Mouse (Mus musculus) embryonic facial prominence, embryonic 10.5 days (tissue): ENCODE data around the gene Sgcd. TPM values are rescaled to one million over a fixed set of nuclear protein-coding genes. Genes with fewer than 3 reads are reported as not detected.

ENCODE experiments used
- DNase-seq: peaks from one replicate; pipeline ENCODE4 v3.0.0-alpha.2; 2017; ENCODE audit warnings: low spot score
- H3K27ac ChIP-seq: fragments of 300-500 bp; sonication (generic); replicated peaks from 2 replicates; pipeline ENCODE4 v1.5.1; 2016; ENCODE audit warnings: mild to moderate bottlenecking
- H3K27me3 ChIP-seq: fragments of 300-500 bp; sonication (generic); replicated peaks from 2 replicates; pipeline ENCODE4 v1.6.1; 2016; ENCODE audit warnings: low read depth, mild to moderate bottlenecking; ENCODE audit not compliant: poor library complexity, severe bottlenecking
- H3K36me3 ChIP-seq: fragments of 300-500 bp; sonication (generic); replicated peaks from 2 replicates; pipeline ENCODE4 v1.6.1; 2016; ENCODE audit warnings: mild to moderate bottlenecking, moderate library complexity
- H3K4me1 ChIP-seq: fragments of 300-500 bp; sonication (generic); 2 replicates; pipeline ENCODE4 v1.6.1; 2016
- H3K4me3 ChIP-seq: fragments of 300-500 bp; sonication (generic); 2 replicates; pipeline ENCODE4 v1.5.1; 2016; ENCODE audit warnings: mild to moderate bottlenecking, moderate library complexity
- H3K9me3 ChIP-seq: fragments of 300-500 bp; sonication (generic); 2 replicates; pipeline ENCODE4 v1.6.1; 2016; ENCODE audit warnings: mild to moderate bottlenecking
- WGBS: fragments of 180-500 bp; shearing (Covaris S2); methylation state at CpG from one replicate; pipeline ENCODE4 v1.1.7; 2016; 5-methylcytosine and 5-hydroxymethylcytosine counted together
- polyA plus RNA-seq: library from polyadenylated mRNA; unstranded; fragments of >200 nt; fragmentation: Nextera tagmentation; extraction: Ambion mirVana; gene quantifications from 2 replicates; pipeline ENCODE4 v1.2.1, GENCODE M21; 2016

Sgcd gene
- polyA plus RNA-seq, 1 experiment from 2014 or later: 5.8 TPM

DNA sequence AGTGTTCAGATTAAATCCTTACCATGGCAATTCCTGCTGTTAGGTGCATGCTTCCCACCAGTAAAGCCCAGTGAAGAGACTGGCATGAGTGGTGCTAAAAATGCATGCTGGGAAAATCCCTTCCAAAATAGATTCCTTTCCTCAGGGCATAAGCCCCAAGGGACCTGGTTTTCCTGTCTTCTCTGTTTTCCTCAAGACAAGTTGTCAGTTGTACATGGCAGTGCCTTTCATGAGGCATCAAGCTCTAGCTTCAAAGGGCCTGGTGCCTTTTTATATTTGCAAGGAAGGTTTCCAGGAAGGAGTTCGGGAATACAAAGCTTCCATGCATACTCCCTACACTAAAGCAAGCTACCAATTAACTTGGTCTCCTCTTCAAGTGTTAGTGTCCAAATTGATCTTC lies 782.3 kb downstream of the Sgcd start:
- H3K9me3 ChIP-seq: no peaks in the 10 kb centered on the region
- no peak overlapping the region for H3K4me3 ChIP-seq
- DNase-seq: no peak
- H3K27ac ChIP-seq: no peak overlapping the region
- 0 out of 2 replicates have a peak, but pooled peaks cover 4% of the 10 kb centered on the region for H3K4me1 ChIP-seq
- no peaks in the 10 kb centered on the region for H3K27me3 ChIP-seq
- no peaks in the 10 kb centered on the region for H3K36me3 ChIP-seq
- 54% methylated on average over 1 of the region's 1 CpGs for WGBS

DNA sequence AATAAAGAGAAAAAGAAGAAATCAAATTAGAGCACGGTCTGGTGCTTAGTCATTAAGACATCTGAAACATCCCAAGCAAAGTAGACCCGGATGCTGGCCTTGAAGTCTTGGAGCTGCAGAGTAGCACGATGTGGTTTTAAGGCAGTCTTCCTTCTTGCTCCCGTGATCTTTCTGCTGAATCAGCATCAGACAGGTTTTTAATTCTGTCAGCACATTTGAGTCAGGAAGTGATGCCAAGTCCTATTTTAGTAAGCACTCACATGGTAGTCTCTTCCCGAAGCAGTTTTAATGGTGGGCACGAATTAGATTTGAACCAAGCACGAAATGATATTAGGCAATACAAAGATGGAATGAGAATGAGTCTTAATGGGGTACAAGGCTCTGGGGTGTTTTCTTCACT lies 789.7 kb downstream of the Sgcd start:
- no peaks in the 10 kb centered on the region for H3K9me3 ChIP-seq
- H3K27ac ChIP-seq: no peak overlapping the region
- no peaks in the 10 kb centered on the region for H3K36me3 ChIP-seq
- no peak for DNase-seq
- no peaks in the 10 kb centered on the region for H3K27me3 ChIP-seq
- no peak overlapping the region for H3K4me3 ChIP-seq
- no peaks in the 10 kb centered on the region for H3K4me1 ChIP-seq
- WGBS: 90% methylated on average over 7 of the region's 7 CpGs

DNA sequence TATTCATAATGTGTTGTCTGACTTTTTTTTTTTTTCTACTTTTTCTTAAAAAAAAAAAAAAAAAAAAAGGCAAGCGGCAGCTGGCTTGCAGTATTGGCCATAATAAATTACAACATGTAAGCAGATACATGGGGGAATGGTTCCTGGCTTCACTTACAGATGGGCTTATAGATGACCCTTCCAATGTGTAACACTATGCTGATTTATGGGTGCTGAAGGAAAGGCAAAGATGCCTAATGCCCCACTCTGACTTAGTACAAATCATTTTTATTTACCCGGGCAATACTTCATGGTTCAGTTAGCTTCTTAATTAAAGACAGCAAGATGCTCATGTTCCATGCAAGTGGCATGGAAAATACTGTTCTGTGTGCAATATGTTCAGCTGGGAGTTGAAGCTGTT lies 800.2 kb downstream of the Sgcd start:
- H3K9me3 ChIP-seq: no peaks in the 10 kb centered on the region
- H3K27me3 ChIP-seq: no peaks in the 10 kb centered on the region
- 92% methylated on average over 2 of the region's 2 CpGs for WGBS
- no peak for DNase-seq
- H3K4me3 ChIP-seq: no peak overlapping the region
- H3K4me1 ChIP-seq: no peaks in the 10 kb centered on the region
- no peaks in the 10 kb centered on the region for H3K36me3 ChIP-seq
- no peak overlapping the region for H3K27ac ChIP-seq

- no peaks in the 10 kb centered on the region for H3K36me3 ChIP-seq
- no peaks in the 10 kb centered on the region for H3K4me1 ChIP-seq
- WGBS: 91% methylated on average over 2 of the region's 2 CpGs
- no peak for DNase-seq
- H3K27ac ChIP-seq: no peak overlapping the region
- H3K4me3 ChIP-seq: no peak overlapping the region
- no peaks in the 10 kb centered on the region for H3K9me3 ChIP-seq
- no peaks in the 10 kb centered on the region for H3K27me3 ChIP-seq
These were observed 813.8 kb downstream of the Sgcd start for GRCm38 (mm10) chr11:47174977-47175376.

GRCm38 (mm10) chr11:47170926-47171625 lies 817.7 kb downstream of the Sgcd start:
- H3K36me3 ChIP-seq: no peaks in the 10 kb centered on the region
- no peak for DNase-seq
- no peak overlapping the region for H3K27ac ChIP-seq
- H3K4me3 ChIP-seq: no peak overlapping the region
- no peaks in the 10 kb centered on the region for H3K9me3 ChIP-seq
- WGBS: 88% methylated on average over 6 of the region's 6 CpGs
- no peaks in the 10 kb centered on the region for H3K27me3 ChIP-seq
- H3K4me1 ChIP-seq: no peaks in the 10 kb centered on the region

DNA sequence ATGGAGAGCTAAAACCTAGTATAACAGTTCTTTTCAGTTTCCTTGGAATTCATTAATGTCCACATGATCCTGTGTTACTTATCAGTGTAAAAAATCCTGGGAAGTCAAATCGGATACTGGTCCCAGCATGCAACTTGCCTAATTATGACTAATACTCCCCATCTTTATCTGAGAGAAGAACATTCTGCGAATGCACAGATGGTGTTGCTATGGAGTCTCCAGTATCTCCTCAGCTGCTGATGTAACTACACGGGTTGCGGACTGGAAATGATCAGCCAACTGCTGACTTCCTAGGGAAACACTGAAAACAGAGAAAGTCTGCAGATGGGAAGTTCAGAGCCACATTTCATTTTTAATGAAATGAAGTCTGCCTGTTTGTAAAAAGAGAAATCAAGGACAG lies 821.4 kb downstream of the Sgcd start:
- Histone ChIP-seq H3K9me3 (no peaks in the 10 kb centered on the region), H3K27me3 (no peaks in the 10 kb centered on the region), H3K27ac (no peak overlapping the region), H3K4me1 (no peaks in the 10 kb centered on the region), H3K4me3 (no peak overlapping the region), H3K36me3 (no peaks in the 10 kb centered on the region)
- WGBS: 90% methylated on average over 4 of the region's 4 CpGs
- no peak for DNase-seq

GRCm38 (mm10) chr11:47158089-47158488 lies 830.7 kb downstream of the Sgcd start:
- no peak overlapping the region for H3K27ac ChIP-seq
- no peaks in the 10 kb centered on the region for H3K36me3 ChIP-seq
- no peaks in the 10 kb centered on the region for H3K27me3 ChIP-seq
- no peak for DNase-seq
- no peak overlapping the region for H3K4me3 ChIP-seq
- no peaks in the 10 kb centered on the region for H3K4me1 ChIP-seq
- WGBS: 52% methylated on average over 1 of the region's 1 CpGs
- H3K9me3 ChIP-seq: no peaks in the 10 kb centered on the region

GRCm38 (mm10) chr11:47156730-47157693 lies 831.8 kb downstream of the Sgcd start:
- WGBS: 38% methylated on average over 1 of the region's 1 CpGs
- H3K4me1 ChIP-seq: no peaks in the 10 kb centered on the region
- no peak for DNase-seq
- no peak overlapping the region for H3K4me3 ChIP-seq
- no peak overlapping the region for H3K27ac ChIP-seq
- no peaks in the 10 kb centered on the region for H3K27me3 ChIP-seq
- H3K9me3 ChIP-seq: no peaks in the 10 kb centered on the region
- no peaks in the 10 kb centered on the region for H3K36me3 ChIP-seq

DNA sequence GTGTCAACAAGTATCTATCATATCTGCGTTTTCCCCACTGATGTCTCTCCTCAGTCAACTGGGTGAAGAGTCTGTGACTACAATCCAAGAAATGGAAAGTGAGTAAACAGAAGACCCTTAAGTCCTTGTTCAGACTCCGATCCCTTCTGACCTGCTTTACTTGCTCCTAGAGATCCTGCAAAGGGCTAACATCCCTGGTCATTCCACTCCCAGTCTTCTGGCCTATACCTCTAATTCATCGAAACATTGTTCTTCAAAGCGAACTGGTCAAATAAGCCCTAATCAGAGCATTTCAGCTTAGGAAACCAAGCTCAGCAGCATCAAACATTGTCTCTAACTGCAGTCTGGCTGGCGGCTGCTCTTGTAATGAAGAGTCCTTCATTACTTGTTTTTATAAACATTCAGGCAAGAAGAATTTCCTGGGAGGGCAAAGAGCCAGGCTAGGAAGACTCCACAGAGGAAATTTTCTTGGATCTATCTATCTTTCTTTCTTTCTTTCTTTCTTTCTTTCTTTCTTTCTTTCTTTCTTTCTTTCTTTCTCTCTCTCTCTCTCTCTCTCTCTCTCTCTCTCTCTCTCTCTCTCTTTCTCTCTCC lies 833.8 kb downstream of the Sgcd start:
- Histone ChIP-seq H3K27me3 (no peaks in the 10 kb centered on the region), H3K27ac (no peak overlapping the region), H3K4me3 (no peak overlapping the region), H3K9me3 (no peaks in the 10 kb centered on the region), H3K36me3 (no peaks in the 10 kb centered on the region), H3K4me1 (no peaks in the 10 kb centered on the region)
- 89% methylated on average over 5 of the region's 5 CpGs for WGBS
- DNase-seq: no peak

DNA sequence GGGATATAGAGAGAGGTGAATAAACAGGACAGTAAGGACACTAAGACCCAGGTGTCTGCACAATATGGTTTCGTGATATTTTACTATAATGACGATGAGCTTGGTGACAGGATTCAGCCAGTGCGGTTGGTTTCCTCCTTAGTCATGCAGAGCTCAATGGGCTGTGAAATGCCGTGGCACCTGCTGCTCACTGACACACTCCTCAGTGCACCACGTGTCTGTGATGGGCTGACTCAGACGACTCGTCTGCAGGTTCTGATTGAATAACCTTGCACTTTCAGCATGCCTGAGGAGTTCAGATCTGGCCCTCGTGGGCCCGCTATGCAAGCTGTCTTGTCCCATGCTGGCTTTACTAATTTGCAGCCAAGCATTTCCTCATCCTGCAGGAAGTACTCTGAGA lies 839.2 kb downstream of the Sgcd start:
- H3K27ac ChIP-seq: no peak overlapping the region
- no peak for DNase-seq
- H3K4me1 ChIP-seq: no peaks in the 10 kb centered on the region
- H3K4me3 ChIP-seq: no peak overlapping the region
- WGBS: 81% methylated on average over 9 of the region's 9 CpGs
- no peaks in the 10 kb centered on the region for H3K9me3 ChIP-seq
- no peaks in the 10 kb centered on the region for H3K36me3 ChIP-seq
- no peaks in the 10 kb centered on the region for H3K27me3 ChIP-seq

DNA sequence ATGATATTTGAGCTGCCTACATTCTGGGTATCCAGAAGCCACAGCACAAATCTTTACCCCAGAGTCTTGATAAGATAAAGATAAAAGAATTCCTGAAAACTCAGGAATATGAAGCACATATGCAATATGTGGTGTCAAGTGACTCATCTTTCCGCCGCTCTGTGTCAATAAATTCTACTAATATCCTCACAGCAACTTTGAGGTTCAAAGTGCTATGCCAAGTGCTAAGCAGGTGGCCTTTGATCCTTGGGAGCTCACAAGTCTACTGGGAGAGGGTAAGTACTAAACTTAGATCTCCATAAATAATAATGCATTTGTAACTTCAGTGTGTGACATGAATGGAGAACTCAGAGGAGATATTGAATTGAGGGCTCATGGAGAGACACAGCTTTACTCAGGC lies 848.9 kb downstream of the Sgcd start:
- 94% methylated on average over 2 of the region's 2 CpGs for WGBS
- Histone ChIP-seq H3K27me3 (no peaks in the 10 kb centered on the region), H3K9me3 (no peaks in the 10 kb centered on the region), H3K4me3 (no peak overlapping the region), H3K4me1 (no peaks in the 10 kb centered on the region), H3K27ac (no peak overlapping the region), H3K36me3 (no peaks in the 10 kb centered on the region)
- no peak for DNase-seq

DNA sequence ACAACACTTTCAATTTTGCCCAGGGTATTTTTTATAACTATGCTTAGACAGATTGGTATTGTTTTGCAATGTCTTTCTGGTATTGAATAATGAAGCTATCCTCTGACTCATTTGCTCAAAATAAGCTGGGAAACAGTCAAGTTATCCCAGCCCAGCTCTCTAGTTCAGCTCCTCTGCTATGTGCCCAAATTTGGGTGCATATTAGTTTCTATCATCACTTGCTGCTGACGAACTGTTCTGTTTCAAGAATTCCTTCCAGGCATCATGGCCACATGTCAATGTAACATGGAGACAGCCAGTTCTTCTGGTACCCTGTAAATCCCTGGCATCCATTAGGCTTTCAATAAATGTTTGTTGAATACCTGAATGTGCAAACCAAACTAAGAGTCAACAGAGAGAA lies 849.5 kb downstream of the Sgcd start:
- no peaks in the 10 kb centered on the region for H3K9me3 ChIP-seq
- DNase-seq: no peak
- H3K27ac ChIP-seq: no peak overlapping the region
- H3K27me3 ChIP-seq: no peaks in the 10 kb centered on the region
- 80% methylated on average over 1 of the region's 1 CpGs for WGBS
- H3K36me3 ChIP-seq: no peaks in the 10 kb centered on the region
- no peaks in the 10 kb centered on the region for H3K4me1 ChIP-seq
- H3K4me3 ChIP-seq: no peak overlapping the region
